Mouse (Mus musculus) limb, embryonic 10.5 days (tissue): Measurements from ENCODE around the gene Cyb5r3. TPM values are rescaled to one million over a fixed set of nuclear protein-coding genes. Genes with fewer than 3 reads are reported as not detected.

ENCODE experiments used
- polyA plus RNA-seq: library from polyadenylated mRNA; unstranded; fragments of >200 nt; fragmentation: Nextera tagmentation; extraction: Ambion mirVana; gene quantifications from 2 replicates; pipeline ENCODE4 v1.2.1, GENCODE M21; 2016

Cyb5r3 gene
- polyA plus RNA-seq, 1 experiment from 2014 or later = 174 TPM

Other genes starting within 250 kb of the Cyb5r3 start
- 8.1 and 8.3 TPM in 2 replicates for gene Tcf20, start 184.7 kb downstream of the Cyb5r3 start, polyA plus RNA-seq
- gene Nfam1, start 139.3 kb downstream of the Cyb5r3 start, polyA plus RNA-seq = 2.6 and 2.9 TPM in 2 replicates
- gene Serhl, start 83.1 kb downstream of the Cyb5r3 start, polyA plus RNA-seq = 42.8 and 49.1 TPM in 2 replicates
- gene Rrp7a, start 49.8 kb downstream of the Cyb5r3 start, polyA plus RNA-seq = 66.9 and 76.5 TPM in 2 replicates
- gene Poldip3, start 23.2 kb downstream of the Cyb5r3 start, polyA plus RNA-seq = 183 and 193 TPM in 2 replicates
- not detected in 2 replicates for gene A4galt, start 79.2 kb upstream of the Cyb5r3 start, polyA plus RNA-seq
- 22.8 and 34.0 TPM in 2 replicates for gene Arfgap3, start 177.7 kb upstream of the Cyb5r3 start, polyA plus RNA-seq